Mouse (Mus musculus): ENCODE results near the gene Nbr1. TPM values are rescaled to one million over a fixed set of nuclear protein-coding genes. Genes with fewer than 3 reads are reported as not detected.
A peak's percentile ranks its signal among the peaks of the same experiment; 100 is the strongest.
"Not testable (repeated sequence)": the region's sequence is repeated elsewhere in the genome, so short reads cannot be mapped to it uniquely, and the experiment has no call there.

Nbr1 gene
- total RNA-seq, 2 experiments from 2014 or later: 33.2 to 38.6 TPM

DNA sequence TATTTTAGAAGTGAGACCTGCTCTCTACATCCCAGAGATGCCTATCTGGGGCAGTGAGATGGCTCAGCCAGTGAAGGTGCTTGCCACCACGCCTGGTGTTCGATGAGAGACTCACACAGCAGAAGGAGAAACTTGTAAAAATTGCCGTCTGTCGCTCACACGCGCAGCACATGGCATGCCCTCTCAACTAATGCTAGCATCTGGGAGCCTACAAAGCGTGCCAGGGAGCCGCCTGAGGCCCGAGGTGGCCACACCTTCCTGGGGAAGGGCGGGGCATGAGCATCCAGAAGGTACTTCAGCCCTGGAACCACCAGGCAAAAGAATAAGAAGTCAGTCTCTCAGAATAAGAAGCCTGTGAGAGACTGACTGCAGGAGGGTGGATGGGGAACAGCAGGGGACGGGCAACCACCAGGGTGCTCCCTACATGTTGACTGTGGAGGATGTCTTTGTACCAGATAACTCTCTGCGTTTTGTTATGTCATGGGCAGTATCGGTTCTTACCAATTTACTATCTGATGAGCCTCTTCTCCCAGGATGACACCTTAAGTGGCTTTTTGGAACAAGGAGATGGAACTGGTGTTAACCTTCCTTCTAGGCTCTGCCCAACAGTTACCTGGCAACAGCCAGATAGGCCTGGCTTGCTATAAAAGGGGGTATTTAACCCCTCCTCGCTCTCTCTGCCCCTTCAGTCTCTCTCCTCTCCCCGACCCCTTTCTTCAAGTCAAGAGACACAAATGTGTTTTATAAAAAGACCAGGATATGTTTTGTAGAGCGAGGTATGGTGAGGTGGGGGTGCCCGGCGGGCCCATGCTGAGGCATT is 65.2 kb downstream of the Nbr1 start:
- ATAC-seq (replicated peaks; ENCODE audit: poor library complexity, severe bottlenecking): no peak

- ATAC-seq (replicated peaks; ENCODE audit: poor library complexity, severe bottlenecking): peak; percentile 52; the same call in 1 of the 2 replicates
Observed at GRCm38 (mm10) chr11:101617849-101618248, 65.9 kb downstream of the Nbr1 start.

- no peak for ATAC-seq (replicated peaks; ENCODE audit: poor library complexity, severe bottlenecking)
Observed at GRCm38 (mm10) chr11:101618596-101618995, 66.6 kb downstream of the Nbr1 start.

GRCm38 (mm10) chr11:101620022-101620655 is 68.2 kb downstream of the Nbr1 start:
- not testable (repeated sequence) for ATAC-seq (replicated peaks; ENCODE audit: poor library complexity, severe bottlenecking)

- ATAC-seq (replicated peaks; ENCODE audit: poor library complexity, severe bottlenecking): peak; percentile 2; the same call in 1 of the 2 replicates
Observed at GRCm38 (mm10) chr11:101626649-101626994, 74.7 kb downstream of the Nbr1 start.

- peak; percentile 60 for ATAC-seq (replicated peaks; ENCODE audit: poor library complexity, severe bottlenecking)
Observed at GRCm38 (mm10) chr11:101626995-101627856, 75.3 kb downstream of the Nbr1 start, which contains the start of gene Rdm1. Rdm1 (plus strand) TSS chr11:101627195.

DNA sequence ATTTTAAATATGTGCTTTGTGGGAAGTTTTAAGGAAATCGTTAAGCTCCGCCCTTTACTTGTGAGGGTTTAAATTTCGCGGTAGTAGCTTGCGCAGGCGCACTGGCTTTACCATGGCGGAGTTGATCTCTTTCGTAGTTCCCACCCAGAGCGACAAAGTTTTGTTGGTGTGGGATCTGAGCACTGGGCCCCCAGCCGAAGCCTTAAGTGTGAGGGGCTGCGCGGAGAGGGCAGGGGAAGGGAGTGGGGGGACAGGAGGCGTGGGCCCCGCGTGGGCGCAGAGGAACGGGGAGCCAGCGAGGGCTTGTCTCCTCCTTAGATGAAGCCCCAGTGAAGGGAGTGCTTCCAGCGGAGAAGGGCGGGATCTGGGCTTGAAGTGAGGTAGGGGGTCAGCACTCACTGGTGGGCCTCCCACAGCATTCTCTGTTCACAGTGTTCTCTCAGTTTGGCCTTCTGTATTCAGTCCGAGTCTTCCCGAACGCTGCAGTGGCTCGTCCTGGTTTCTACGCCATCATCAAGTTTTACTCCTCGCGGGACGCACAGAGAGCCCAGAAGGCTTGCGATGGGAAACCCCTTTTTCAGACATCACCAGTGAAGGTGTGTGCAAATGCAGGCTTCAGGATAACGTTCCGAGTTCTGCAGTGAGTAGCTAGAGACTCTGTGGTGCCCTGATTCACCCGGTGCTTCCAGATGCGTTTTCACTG is 76.1 kb downstream of the Nbr1 start:
- ATAC-seq (replicated peaks; ENCODE audit: poor library complexity, severe bottlenecking): peak; percentile 74

DNA sequence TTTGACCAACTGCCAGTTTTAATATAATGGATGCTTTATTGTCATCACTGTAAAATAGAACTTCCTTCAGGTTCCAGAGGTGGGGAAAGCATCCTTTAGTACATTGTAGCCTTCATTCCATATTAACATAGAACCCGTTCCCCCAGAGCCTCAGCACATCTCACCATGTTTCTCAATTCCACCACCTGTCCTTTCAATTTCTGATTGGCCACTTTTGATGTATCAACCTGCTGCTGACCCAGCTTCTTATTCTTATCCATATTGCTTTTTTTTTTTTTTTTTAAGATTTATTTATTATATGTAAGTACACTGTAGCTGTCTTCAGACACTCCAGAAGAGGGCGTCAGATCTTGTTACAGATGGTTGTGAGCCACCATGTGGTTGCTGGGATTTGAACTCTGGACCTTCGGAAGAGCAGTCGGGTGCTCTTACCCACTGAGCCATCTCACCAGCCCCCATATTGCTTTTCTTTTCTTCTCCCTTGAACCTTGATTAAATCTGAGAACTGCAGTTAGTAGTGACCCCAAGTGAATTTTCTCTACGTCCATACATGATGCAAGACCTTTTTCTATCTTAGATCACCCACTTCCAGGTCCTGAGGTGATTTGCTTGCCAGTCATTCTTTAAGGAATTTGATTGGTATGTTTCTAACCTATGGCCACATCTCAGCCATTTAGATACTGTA is 76.9 kb downstream of the Nbr1 start:
- not testable (repeated sequence) for ATAC-seq (replicated peaks; ENCODE audit: poor library complexity, severe bottlenecking)

Other genes starting within 250 kb of the Nbr1 start
- 58.4 and 81.1 TPM in 2 replicates for gene Becn1, start 249.9 kb upstream of the Nbr1 start, total RNA-seq (2014; fragmentation: Nextera tagmentation)
- gene Becn1, start 249.9 kb upstream of the Nbr1 start, total RNA-seq (2017): 177 and 214 TPM in 2 replicates
- gene Psme3, start 235.9 kb upstream of the Nbr1 start, total RNA-seq (2014; fragmentation: Nextera tagmentation): 163 and 205 TPM in 2 replicates
- gene Psme3, start 235.9 kb upstream of the Nbr1 start, total RNA-seq (2017): 121 and 138 TPM in 2 replicates
- gene Aoc2, start 227.1 kb upstream of the Nbr1 start, total RNA-seq (2014; fragmentation: Nextera tagmentation): 2.8 and 3.7 TPM in 2 replicates
- gene Aoc2, start 227.1 kb upstream of the Nbr1 start, total RNA-seq (2017): 1.8 and 2.0 TPM in 2 replicates
- not detected in 2 replicates for gene Aoc3, start 221.5 kb upstream of the Nbr1 start, total RNA-seq (2014; fragmentation: Nextera tagmentation)
- not detected in 2 replicates for gene Aoc3, start 221.5 kb upstream of the Nbr1 start, total RNA-seq (2017)
- gene G6pc, start 184.6 kb upstream of the Nbr1 start, total RNA-seq (2014; fragmentation: Nextera tagmentation): not detected in 2 replicates
- not detected in 2 replicates for gene G6pc, start 184.6 kb upstream of the Nbr1 start, total RNA-seq (2017)
- gene Aarsd1, start 134.5 kb upstream of the Nbr1 start, total RNA-seq (2014; fragmentation: Nextera tagmentation): 59.3 and 82.3 TPM in 2 replicates
- gene Aarsd1, start 134.5 kb upstream of the Nbr1 start, total RNA-seq (2017): 63.1 and 74.5 TPM in 2 replicates
- 6.6 TPM in 1 of 2 replicates, not detected in the other for gene Gm27029, start 127.4 kb upstream of the Nbr1 start, total RNA-seq (2014; fragmentation: Nextera tagmentation)
- gene Gm27029, start 127.4 kb upstream of the Nbr1 start, total RNA-seq (2017): 7.8 TPM in 1 of 2 replicates, not detected in the other
- 5.7 and 8.1 TPM in 2 replicates for gene Rundc1, start 127.1 kb upstream of the Nbr1 start, total RNA-seq (2014; fragmentation: Nextera tagmentation)
- gene Rundc1, start 127.1 kb upstream of the Nbr1 start, total RNA-seq (2017): 4.3 and 6.0 TPM in 2 replicates
- gene Ptges3l, start 126.8 kb upstream of the Nbr1 start, total RNA-seq (2014; fragmentation: Nextera tagmentation): 0.49 and 2.7 TPM in 2 replicates
- gene Ptges3l, start 126.8 kb upstream of the Nbr1 start, total RNA-seq (2017): 0.52 and 9.1 TPM in 2 replicates
- gene Rpl27, start 109.9 kb upstream of the Nbr1 start, total RNA-seq (2014; fragmentation: Nextera tagmentation): 1,057 and 1,193 TPM in 2 replicates
- gene Rpl27, start 109.9 kb upstream of the Nbr1 start, total RNA-seq (2017): 795 and 2,552 TPM in 2 replicates
- 26.9 and 29.5 TPM in 2 replicates for gene Ifi35, start 103.7 kb upstream of the Nbr1 start, total RNA-seq (2014; fragmentation: Nextera tagmentation)
- 27.7 and 33.0 TPM in 2 replicates for gene Ifi35, start 103.7 kb upstream of the Nbr1 start, total RNA-seq (2017)
- gene Rnd2, start 87.2 kb upstream of the Nbr1 start, total RNA-seq (2014; fragmentation: Nextera tagmentation): 1.4 and 3.0 TPM in 2 replicates
- 0.52 and 2.2 TPM in 2 replicates for gene Rnd2, start 87.2 kb upstream of the Nbr1 start, total RNA-seq (2017)
- 77.1 and 85.8 TPM in 2 replicates for gene Vat1, start 85.9 kb upstream of the Nbr1 start, total RNA-seq (2014; fragmentation: Nextera tagmentation)
- 56.3 and 66.2 TPM in 2 replicates for gene Vat1, start 85.9 kb upstream of the Nbr1 start, total RNA-seq (2017)
- 26.6 and 34.0 TPM in 2 replicates for gene Brca1, start 194 bp upstream of the Nbr1 start, total RNA-seq (2014; fragmentation: Nextera tagmentation)
- gene Brca1, start 194 bp upstream of the Nbr1 start, total RNA-seq (2017): 38.5 and 39.0 TPM in 2 replicates
- gene Tmem106a, start 30.1 kb downstream of the Nbr1 start, total RNA-seq (2014; fragmentation: Nextera tagmentation): 4.3 and 6.3 TPM in 2 replicates
- 0.78 and 1.4 TPM in 2 replicates for gene Tmem106a, start 30.1 kb downstream of the Nbr1 start, total RNA-seq (2017)
- gene Gm11634, start 47.1 kb downstream of the Nbr1 start, total RNA-seq (2014; fragmentation: Nextera tagmentation): not detected in 2 replicates
- not detected in 2 replicates for gene Gm11634, start 47.1 kb downstream of the Nbr1 start, total RNA-seq (2017)
- gene Rdm1, start 75.0 kb downstream of the Nbr1 start, total RNA-seq (2014; fragmentation: Nextera tagmentation): 6.4 and 28.8 TPM in 2 replicates
- gene Rdm1, start 75.0 kb downstream of the Nbr1 start, total RNA-seq (2017): 6.2 and 17.0 TPM in 2 replicates
- gene Arl4d, start 113.4 kb downstream of the Nbr1 start, total RNA-seq (2014; fragmentation: Nextera tagmentation): 1.1 TPM in 1 of 2 replicates, not detected in the other
- gene Arl4d, start 113.4 kb downstream of the Nbr1 start, total RNA-seq (2017): 0.34 and 0.77 TPM in 2 replicates
- gene Dhx8, start 180.8 kb downstream of the Nbr1 start, total RNA-seq (2014; fragmentation: Nextera tagmentation): 24.8 and 35.2 TPM in 2 replicates
- gene Dhx8, start 180.8 kb downstream of the Nbr1 start, total RNA-seq (2017): 35.2 and 38.3 TPM in 2 replicates
- not detected in 2 replicates for gene Etv4, start 233.2 kb downstream of the Nbr1 start, total RNA-seq (2014; fragmentation: Nextera tagmentation)
- not detected in 2 replicates for gene Etv4, start 233.2 kb downstream of the Nbr1 start, total RNA-seq (2017)

All from granulocyte monocyte progenitor cell, adult 5-6 weeks (primary cell).